Mouse (Mus musculus): Measurements from ENCODE around the gene Pex5l.

DNA sequence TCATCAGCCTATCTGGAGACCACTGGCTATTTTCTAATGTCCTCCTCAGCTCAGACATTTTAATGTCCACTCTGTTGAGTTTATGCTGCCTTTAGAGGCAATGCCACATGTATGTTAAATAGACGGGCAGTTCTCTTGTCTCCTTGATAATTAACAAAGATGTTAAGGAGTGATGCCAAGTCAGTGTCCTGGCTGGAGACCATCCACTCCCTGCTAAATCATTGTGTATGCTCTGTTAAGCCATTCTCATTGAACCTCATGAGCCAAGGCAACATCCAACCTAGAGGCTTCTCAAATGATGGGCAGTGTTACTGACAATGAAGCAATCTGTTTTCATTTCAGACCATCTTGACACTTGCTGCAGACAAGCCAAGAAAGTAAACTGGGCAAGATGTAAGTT lies 63.4 kb downstream of the Pex5l start:
- TF ChIP-seq POLR2A (IDR thresholded peaks at IDR 0.05; ENCODE audit: insufficient read length, low read depth) = no peak
- no peak for TF ChIP-seq TCF12 (IDR thresholded peaks at IDR 0.05; ENCODE audit: insufficient read depth, poor library complexity, severe bottlenecking)
- no peak for TF ChIP-seq MAX (IDR thresholded peaks at IDR 0.05; ENCODE audit: low read depth)
- TF ChIP-seq POLR2AphosphoS2 (IDR thresholded peaks at IDR 0.05; ENCODE audit: insufficient read length, low read depth) = no peak
- no peak for TF ChIP-seq TCF3 (IDR thresholded peaks at IDR 0.05; ENCODE audit: insufficient read length, low read depth)
- no peak for TF ChIP-seq REST (IDR thresholded peaks at IDR 0.05; ENCODE audit: insufficient read depth, insufficient read length)
- TF ChIP-seq CEBPB (IDR thresholded peaks at IDR 0.05; ENCODE audit: insufficient read depth, poor library complexity, severe bottlenecking) = no peak
- TF ChIP-seq USF1 (IDR thresholded peaks at IDR 0.05; ENCODE audit: low read depth) = no peak

Measured in myocyte (in vitro differentiated cells).